Mouse (Mus musculus): Measurements from ENCODE around the gene Olfr467.
"Not testable (repeated sequence)": the region's sequence is repeated elsewhere in the genome, so short reads cannot be mapped to it uniquely, and the experiment has no call there.

Gene Olfr467

GRCm38 (mm10) chr7:107811963-107812362 lies at the start of gene Olfr467:
Olfr467 (plus strand) TSS chr7:107812263.
- in situ Hi-C loops (cut with MboI, MseI), result no loop called here

GRCm38 (mm10) chr7:107770812-107771211 lies 41.3 kb upstream of the Olfr467 start:
- in situ Hi-C loops (cut with MboI, MseI), result no loop called here

GRCm38 (mm10) chr7:107778216-107778615 lies 33.8 kb upstream of the Olfr467 start:
- in situ Hi-C loops (cut with MboI, MseI), result no loop called here

GRCm38 (mm10) chr7:107779611-107780010 lies 32.5 kb upstream of the Olfr467 start:
- in situ Hi-C loops (cut with MboI, MseI), result no loop called here

- in situ Hi-C loops (cut with MboI, MseI), result no loop called here
Observed at GRCm38 (mm10) chr7:107787977-107788620, 24.0 kb upstream of the Olfr467 start.

- in situ Hi-C loops (cut with MboI, MseI), result no loop called here
Observed at GRCm38 (mm10) chr7:107796500-107796899, 15.6 kb upstream of the Olfr467 start.

- in situ Hi-C loops (cut with MboI, MseI), result no loop called here
Observed at GRCm38 (mm10) chr7:107801108-107801507, 11.0 kb upstream of the Olfr467 start, which contains the start of gene Ovch2. Ovch2 (minus strand) TSS chr7:107801208.

- in situ Hi-C loops (cut with MboI, MseI), result no loop called here
Observed at GRCm38 (mm10) chr7:107802138-107802537, 9.9 kb upstream of the Olfr467 start.

GRCm38 (mm10) chr7:107819442-107819841 lies 7.4 kb downstream of the Olfr467 start:
- in situ Hi-C loops (cut with MboI, MseI), result no loop called here

- in situ Hi-C loops (cut with MboI, MseI), result not testable (repeated sequence)
Observed at GRCm38 (mm10) chr7:107823867-107824266, 11.8 kb downstream of the Olfr467 start.

GRCm38 (mm10) chr7:107825441-107825840 lies 13.4 kb downstream of the Olfr467 start, which contains the start of gene Olfr469:
Olfr469 (minus strand) TSS chr7:107825541.
- in situ Hi-C loops (cut with MboI, MseI), result not testable (repeated sequence)

GRCm38 (mm10) chr7:107841719-107842118 lies 29.7 kb downstream of the Olfr467 start:
- in situ Hi-C loops (cut with MboI, MseI), result no loop called here

GRCm38 (mm10) chr7:107847390-107847789 lies 35.3 kb downstream of the Olfr467 start, which contains the start of gene Olfr470:
Olfr470 (minus strand) TSS chr7:107847490.
- in situ Hi-C loops (cut with MboI, MseI), result not testable (repeated sequence)
